Mouse (Mus musculus) hindbrain, embryonic 11.5 days (tissue): ENCODE results near the gene Cers6. TPM values are rescaled to one million over a fixed set of nuclear protein-coding genes. Genes with fewer than 3 reads are reported as not detected.
A peak's percentile ranks its signal among the peaks of the same experiment; 100 is the strongest.

Experiments used
- ATAC-seq: fragments of 200-750 bp; cut with Nextera tagmentation; 2 replicates; pipeline ENCODE4 v1.8.0; 2017; ENCODE audit warnings: mild to moderate bottlenecking, moderate TSS enrichment, moderate library complexity; ENCODE audit not compliant: low FRiP score
- DNase-seq: peaks from one replicate; pipeline ENCODE4 v3.0.0-alpha.2; 2015; ENCODE audit warnings: low spot score
- H3K27ac ChIP-seq: fragments of 300-500 bp; sonication (generic); 2 replicates; pipeline ENCODE4 v1.5.1; 2014; ENCODE audit warnings: mild to moderate bottlenecking, low read depth, low read length
- H3K27me3 ChIP-seq: fragments of 300-500 bp; sonication (generic); 2 replicates; pipeline ENCODE4 v1.6.1; 2014; ENCODE audit warnings: mild to moderate bottlenecking, low read length, moderate library complexity, mixed read lengths; ENCODE audit not compliant: control insufficient read depth, insufficient read depth
- H3K36me3 ChIP-seq: fragments of 300-500 bp; sonication (generic); 2 replicates; pipeline ENCODE4 v1.6.1; 2014; ENCODE audit warnings: mild to moderate bottlenecking, low read length, moderate library complexity, mixed read lengths; ENCODE audit not compliant: control insufficient read depth, insufficient read depth
- H3K4me1 ChIP-seq: fragments of 300-500 bp; sonication (generic); replicated peaks from 2 replicates; pipeline ENCODE4 v1.6.1; 2014; ENCODE audit warnings: low read length, mixed read lengths; ENCODE audit not compliant: control insufficient read depth, insufficient read depth
- H3K4me2 ChIP-seq: fragments of 300-500 bp; sonication (generic); replicated peaks from 2 replicates; pipeline ENCODE4 v1.6.1; 2014; ENCODE audit warnings: mild to moderate bottlenecking, low read depth, low read length
- H3K4me3 ChIP-seq: fragments of 300-500 bp; sonication (generic); 2 replicates; pipeline ENCODE4 v1.5.1; 2014; ENCODE audit warnings: low read depth, low read length
- H3K9ac ChIP-seq: fragments of 300-500 bp; sonication (generic); 2 replicates; pipeline ENCODE4 v1.6.1; 2014; ENCODE audit warnings: low read depth, low read length
- H3K9me3 ChIP-seq: fragments of 300-500 bp; sonication (generic); 2 replicates; pipeline ENCODE4 v1.6.1; 2016; ENCODE audit warnings: low read length; ENCODE audit not compliant: control insufficient read depth
- WGBS: fragments of 180-500 bp; shearing (Covaris S2); extraction: QIAGEN DNeasy Blood & Tissue Kit; methylation state at CpG from one replicate; pipeline ENCODE4 v1.1.7; 2014; 5-methylcytosine and 5-hydroxymethylcytosine counted together
- polyA plus RNA-seq: library from polyadenylated mRNA; unstranded; fragments of >200 nt; fragmentation: Nextera tagmentation; extraction: Ambion mirVana; gene quantifications from 2 replicates; pipeline ENCODE4 v1.2.1, GENCODE M21; 2014

Gene Cers6
- polyA plus RNA-seq, 1 experiment from 2014 or later = 77.0 TPM

- no peak overlapping the region for H3K4me2 ChIP-seq
- no peak overlapping the region for H3K27ac ChIP-seq
- no peaks in the 10 kb centered on the region for H3K27me3 ChIP-seq
- WGBS = 98% methylated on average over 4 of the region's 4 CpGs
- no peaks in the 10 kb centered on the region for H3K4me1 ChIP-seq
- no peak overlapping the region for H3K9ac ChIP-seq
- ATAC-seq = no peak
- no peak for DNase-seq
- H3K9me3 ChIP-seq = no peaks in the 10 kb centered on the region
- no peaks in the 10 kb centered on the region for H3K36me3 ChIP-seq
- no peak overlapping the region for H3K4me3 ChIP-seq
Observed at GRCm38 (mm10) chr2:68959573-68959972, 98.3 kb downstream of the Cers6 start.

GRCm38 (mm10) chr2:68960060-68960459, 98.8 kb downstream of the Cers6 start:
- no peak overlapping the region for H3K9ac ChIP-seq
- H3K4me1 ChIP-seq = no peaks in the 10 kb centered on the region
- H3K4me2 ChIP-seq = no peak overlapping the region
- ATAC-seq = no peak
- H3K27me3 ChIP-seq = no peaks in the 10 kb centered on the region
- H3K27ac ChIP-seq = no peak overlapping the region
- no peak overlapping the region for H3K4me3 ChIP-seq
- no peaks in the 10 kb centered on the region for H3K9me3 ChIP-seq
- no peak for DNase-seq
- H3K36me3 ChIP-seq = no peaks in the 10 kb centered on the region
- 92% methylated on average over 5 of the region's 5 CpGs for whole genome bisulfite sequencing

GRCm38 (mm10) chr2:68960620-68961019, 99.4 kb downstream of the Cers6 start:
- no peak for DNase-seq
- 93% methylated on average over 10 of the region's 10 CpGs for WGBS
- H3K4me1 ChIP-seq = no peaks in the 10 kb centered on the region
- H3K36me3 ChIP-seq = no peaks in the 10 kb centered on the region
- H3K9me3 ChIP-seq = no peaks in the 10 kb centered on the region
- no peak overlapping the region for H3K9ac ChIP-seq
- H3K27ac ChIP-seq = no peak overlapping the region
- ATAC-seq = no peak
- no peaks in the 10 kb centered on the region for H3K27me3 ChIP-seq
- H3K4me2 ChIP-seq = no peak overlapping the region
- H3K4me3 ChIP-seq = no peak overlapping the region

GRCm38 (mm10) chr2:68966360-68966759, 105.1 kb downstream of the Cers6 start:
- H3K9ac ChIP-seq = no peak overlapping the region
- no peak overlapping the region for H3K27ac ChIP-seq
- WGBS = 85% methylated on average over 1 of the region's 1 CpGs
- ATAC-seq (0 out of 2 replicates have a peak, but pooled peaks have one; percentile 35), DNase-seq (no peak)
- H3K4me3 ChIP-seq = no peak overlapping the region
- H3K4me2 ChIP-seq = no peak overlapping the region
- no peaks in the 10 kb centered on the region for H3K4me1 ChIP-seq
- no peaks in the 10 kb centered on the region for H3K27me3 ChIP-seq
- H3K9me3 ChIP-seq = no peaks in the 10 kb centered on the region
- H3K36me3 ChIP-seq = no peaks in the 10 kb centered on the region

GRCm38 (mm10) chr2:68968028-68968427, 106.8 kb downstream of the Cers6 start:
- Histone ChIP-seq H3K27me3 (no peaks in the 10 kb centered on the region), H3K36me3 (no peaks in the 10 kb centered on the region), H3K9ac (no peak overlapping the region), H3K27ac (no peak overlapping the region), H3K4me3 (no peak overlapping the region), H3K4me1 (no peaks in the 10 kb centered on the region), H3K9me3 (no peaks in the 10 kb centered on the region), H3K4me2 (no peak overlapping the region)
- ATAC-seq (no peak), DNase-seq (no peak)
- 86% methylated on average over 8 of the region's 8 CpGs for WGBS

GRCm38 (mm10) chr2:68971840-68972239, 110.6 kb downstream of the Cers6 start:
- DNase-seq = no peak

GRCm38 (mm10) chr2:68973753-68974152, 112.5 kb downstream of the Cers6 start:
- DNase-seq (no peak), ATAC-seq (no peak)
- Histone ChIP-seq H3K36me3 (no peaks in the 10 kb centered on the region), H3K4me1 (no peaks in the 10 kb centered on the region), H3K27ac (no peak overlapping the region), H3K9ac (no peak overlapping the region), H3K9me3 (no peaks in the 10 kb centered on the region), H3K4me3 (no peak overlapping the region), H3K27me3 (no peaks in the 10 kb centered on the region), H3K4me2 (no peak overlapping the region)
- 80% methylated on average over 2 of the region's 2 CpGs for whole genome bisulfite sequencing

More at GRCm38 (mm10) chr2:68971840-68972239, 110.6 kb downstream of the Cers6 start:
- WGBS = 95% methylated on average over 5 of the region's 5 CpGs
- Histone ChIP-seq H3K27ac (no peak overlapping the region), H3K4me3 (no peak overlapping the region), H3K36me3 (no peaks in the 10 kb centered on the region), H3K4me1 (no peaks in the 10 kb centered on the region), H3K9ac (no peak overlapping the region), H3K9me3 (no peaks in the 10 kb centered on the region), H3K4me2 (no peak overlapping the region), H3K27me3 (no peaks in the 10 kb centered on the region)
- no peak for ATAC-seq

- Histone ChIP-seq H3K9ac (no peak overlapping the region), H3K4me3 (no peak overlapping the region), H3K36me3 (no peaks in the 10 kb centered on the region), H3K27ac (no peak overlapping the region), H3K9me3 (no peaks in the 10 kb centered on the region), H3K27me3 (no peaks in the 10 kb centered on the region), H3K4me1 (no peaks in the 10 kb centered on the region), H3K4me2 (no peak overlapping the region)
- ATAC-seq = no peak
- 90% methylated on average over 6 of the region's 6 CpGs for WGBS
- no peak for DNase-seq
Observed at GRCm38 (mm10) chr2:68975286-68975685, 114.0 kb downstream of the Cers6 start.

GRCm38 (mm10) chr2:68975780-68976179, 114.5 kb downstream of the Cers6 start:
- no peak overlapping the region for H3K4me3 ChIP-seq
- 87% methylated on average over 6 of the region's 6 CpGs for WGBS
- H3K27ac ChIP-seq = no peak overlapping the region
- H3K27me3 ChIP-seq = no peaks in the 10 kb centered on the region
- H3K9ac ChIP-seq = no peak overlapping the region
- no peaks in the 10 kb centered on the region for H3K4me1 ChIP-seq
- no peaks in the 10 kb centered on the region for H3K9me3 ChIP-seq
- H3K4me2 ChIP-seq = no peak overlapping the region
- DNase-seq (no peak), ATAC-seq (no peak)
- H3K36me3 ChIP-seq = no peaks in the 10 kb centered on the region
